Mouse (Mus musculus): ENCODE results near the gene Ldhc.

The Ldhc gene

GRCm38 (mm10) chr7:46916376-46916775, 55.4 kb downstream of the Ldhc start:
- DNase-seq (ENCODE audit: low spot score in 2 of 2): peak in 1 of 2 experiments; percentile 20

GRCm38 (mm10) chr7:46918678-46919371, 57.8 kb downstream of the Ldhc start:
- DNase-seq (ENCODE audit: low spot score in 2 of 2): no peak

GRCm38 (mm10) chr7:46919551-46920176, 58.7 kb downstream of the Ldhc start, which contains the start of gene Tsg101:
Gene Tsg101 (minus strand): TSS chr7:46919969.
- peak; percentile 93 for DNase-seq (ENCODE audit: low spot score in 2 of 2)

- DNase-seq (ENCODE audit: low spot score in 2 of 2): peak in 1 of 2 experiments; percentile 15
Measured at GRCm38 (mm10) chr7:46922075-46922474, 61.1 kb downstream of the Ldhc start.

Measured in right cerebral cortex, postnatal 10 days (tissue).